Mouse (Mus musculus): ENCODE results near the gene Sec24d. TPM values are rescaled to one million over a fixed set of nuclear protein-coding genes. Genes with fewer than 3 reads are reported as not detected.

Sec24d gene
- polyA plus RNA-seq, 1 experiment from 2014 or later: 10.8 TPM

Other genes starting within 250 kb of the Sec24d start
- not detected in 2 replicates for gene Myoz2, start 232.4 kb upstream of the Sec24d start, polyA plus RNA-seq (2015; fragmentation: Nextera tagmentation; extraction: Ambion mirVana)
- 0.55 and 0.72 TPM in 2 replicates for gene Synpo2, start 31.3 kb upstream of the Sec24d start, polyA plus RNA-seq (2015; fragmentation: Nextera tagmentation; extraction: Ambion mirVana)
- gene Mettl14, start 118.7 kb downstream of the Sec24d start, polyA plus RNA-seq (2015; fragmentation: Nextera tagmentation; extraction: Ambion mirVana): 33.0 and 33.7 TPM in 2 replicates
- gene Prss12, start 179.5 kb downstream of the Sec24d start, polyA plus RNA-seq (2015; fragmentation: Nextera tagmentation; extraction: Ambion mirVana): 1.4 and 2.6 TPM in 2 replicates

All from forebrain, embryonic 13.5 days (tissue).